Mouse (Mus musculus): ENCODE measurements around the gene Ak4. TPM values are rescaled to one million over a fixed set of nuclear protein-coding genes. Genes with fewer than 3 reads are reported as not detected.

Gene Ak4
- polyA plus RNA-seq, 2 experiments = 5.8 to 17.9 TPM

- no peak overlapping the region for H3K27ac ChIP-seq (replicated peaks; ENCODE audit: low read depth, low read length)
- DNase-seq (ENCODE audit: low spot score) = no peak
- 67% methylated on average over 2 of the region's 2 CpGs for WGBS
Observed at GRCm38 (mm10) chr4:101505966-101506365, 86.9 kb downstream of the Ak4 start.

DNA sequence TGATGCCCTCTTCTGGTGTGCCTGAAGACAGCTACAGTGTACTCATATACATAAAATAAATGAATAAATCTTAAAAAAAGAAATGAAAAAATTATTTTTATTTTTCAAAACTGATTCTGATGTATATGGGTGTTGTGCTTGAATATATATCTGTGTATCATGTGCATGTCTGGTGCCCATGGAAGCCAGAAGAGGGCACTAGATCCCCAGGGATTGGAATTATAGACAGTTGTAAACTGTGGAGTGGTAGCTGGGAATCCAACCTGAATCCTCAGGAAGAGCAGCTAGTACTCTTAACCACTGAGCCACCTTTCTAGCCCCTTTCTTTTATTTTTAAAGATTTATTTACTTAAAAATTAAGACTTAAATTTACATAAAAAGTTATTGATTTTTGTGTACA, 87.3 kb downstream of the Ak4 start:
- ATAC-seq (ENCODE audit: low FRiP score, low read depth) = no peak

More at GRCm38 (mm10) chr4:101505966-101506365, 86.9 kb downstream of the Ak4 start:
- no peak for ATAC-seq (ENCODE audit: low FRiP score, low read depth)
- no peaks in the 10 kb centered on the region for H3K9me3 ChIP-seq (ENCODE audit: control insufficient read depth, low read length)
- TF ChIP-seq POLR2A (IDR thresholded peaks at IDR 0.05; ENCODE audit: borderline replicate concordance, extremely low read depth, insufficient read depth, insufficient read length) = no peak
- no peaks in the 10 kb centered on the region for H3K36me3 ChIP-seq (ENCODE audit: control insufficient read depth, insufficient read depth, low read length)
- H3K4me2 ChIP-seq (replicated peaks; ENCODE audit: low read depth, low read length, severe bottlenecking) = no peak overlapping the region
- H3K4me1 ChIP-seq (ENCODE audit: control insufficient read depth, insufficient read depth, low read length) = peaks cover 12% of the 10 kb centered on the region
- H3K27me3 ChIP-seq (ENCODE audit: control insufficient read depth, insufficient read depth, low read length) = peaks cover 11% of the 10 kb centered on the region; the same call in 1 of the 2 replicates
- no peak overlapping the region for H3K4me3 ChIP-seq (replicated peaks; ENCODE audit: low read length)
- H3K9ac ChIP-seq (ENCODE audit: low read depth, low read length, severe bottlenecking) = no peak overlapping the region

DNA sequence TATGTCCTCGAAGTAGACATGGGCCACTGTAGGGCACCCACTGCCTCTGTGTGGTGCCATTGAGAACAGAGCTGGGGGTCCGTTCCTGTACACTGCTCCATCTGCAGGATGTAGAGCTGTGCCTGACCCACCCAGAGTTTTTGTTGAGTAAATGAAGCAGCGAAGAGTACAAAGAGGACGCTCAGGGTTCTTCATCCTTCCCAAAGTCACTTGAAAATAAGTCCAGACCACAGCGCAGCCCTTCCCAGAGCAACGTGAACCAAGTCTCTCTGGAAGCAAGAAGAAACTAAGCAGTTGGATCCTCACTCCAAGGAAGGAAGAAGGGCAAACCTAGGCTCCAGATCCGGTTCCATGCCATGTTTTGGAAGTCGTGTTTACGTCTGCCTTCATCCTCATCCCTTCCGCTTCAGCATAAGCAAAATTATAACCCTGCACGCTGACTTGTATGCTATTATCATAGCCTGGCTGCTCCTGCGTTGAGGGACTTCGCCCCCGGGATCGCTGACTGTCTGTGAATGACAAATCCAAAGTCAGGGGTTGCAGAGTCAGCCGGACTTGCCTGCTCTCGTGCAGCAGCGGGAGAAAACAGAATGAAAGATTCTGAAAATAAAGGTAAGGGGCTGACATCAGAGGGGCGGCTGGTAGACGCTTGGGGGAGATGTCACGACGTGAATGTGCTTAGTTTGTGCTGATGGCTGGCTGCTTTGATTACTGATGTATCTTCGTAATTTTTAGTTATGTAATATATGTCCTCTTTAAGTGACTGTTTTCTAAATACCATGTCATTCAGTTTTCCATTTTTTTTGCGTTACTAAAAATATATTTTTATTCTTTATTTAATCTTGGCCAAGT, 88.7 kb downstream of the Ak4 start:
- no peaks in the 10 kb centered on the region for H3K9me3 ChIP-seq (ENCODE audit: control insufficient read depth, low read length)
- H3K27me3 ChIP-seq (ENCODE audit: control insufficient read depth, insufficient read depth, low read length) = peaks cover 11% of the 10 kb centered on the region; the same call in 1 of the 2 replicates
- no peak overlapping the region for H3K27ac ChIP-seq (replicated peaks; ENCODE audit: low read depth, low read length)
- peaks cover 12% of the 10 kb centered on the region for H3K4me1 ChIP-seq (ENCODE audit: control insufficient read depth, insufficient read depth, low read length)
- WGBS = 9% methylated on average over 24 of the region's 24 CpGs
- no peaks in the 10 kb centered on the region for H3K36me3 ChIP-seq (ENCODE audit: control insufficient read depth, insufficient read depth, low read length)
- ATAC-seq (ENCODE audit: low FRiP score, low read depth) (no peak), DNase-seq (ENCODE audit: low spot score) (peak; percentile 63)
- TF ChIP-seq POLR2A (IDR thresholded peaks at IDR 0.05; ENCODE audit: borderline replicate concordance, extremely low read depth, insufficient read depth, insufficient read length) = no peak
- H3K9ac ChIP-seq (ENCODE audit: low read depth, low read length, severe bottlenecking) = no peak overlapping the region
- peak overlapping the region; percentile 45 for H3K4me2 ChIP-seq (replicated peaks; ENCODE audit: low read depth, low read length, severe bottlenecking)
- H3K4me3 ChIP-seq (replicated peaks; ENCODE audit: low read length) = peak overlapping the region; percentile 30

More for the DNA sequence above, 87.3 kb downstream of the Ak4 start:
- H3K36me3 ChIP-seq (ENCODE audit: control insufficient read depth, insufficient read depth, low read length) = no peaks in the 10 kb centered on the region
- H3K4me1 ChIP-seq (ENCODE audit: control insufficient read depth, insufficient read depth, low read length) = peaks cover 12% of the 10 kb centered on the region
- DNase-seq (ENCODE audit: low spot score) = no peak
- no peak for TF ChIP-seq POLR2A (IDR thresholded peaks at IDR 0.05; ENCODE audit: borderline replicate concordance, extremely low read depth, insufficient read depth, insufficient read length)
- no peak overlapping the region for H3K4me3 ChIP-seq (replicated peaks; ENCODE audit: low read length)
- no peak overlapping the region for H3K9ac ChIP-seq (ENCODE audit: low read depth, low read length, severe bottlenecking)
- peaks cover 11% of the 10 kb centered on the region; the same call in 1 of the 2 replicates for H3K27me3 ChIP-seq (ENCODE audit: control insufficient read depth, insufficient read depth, low read length)
- H3K9me3 ChIP-seq (ENCODE audit: control insufficient read depth, low read length) = no peaks in the 10 kb centered on the region
- H3K27ac ChIP-seq (replicated peaks; ENCODE audit: low read depth, low read length) = no peak overlapping the region
- H3K4me2 ChIP-seq (replicated peaks; ENCODE audit: low read depth, low read length, severe bottlenecking) = no peak overlapping the region

DNA sequence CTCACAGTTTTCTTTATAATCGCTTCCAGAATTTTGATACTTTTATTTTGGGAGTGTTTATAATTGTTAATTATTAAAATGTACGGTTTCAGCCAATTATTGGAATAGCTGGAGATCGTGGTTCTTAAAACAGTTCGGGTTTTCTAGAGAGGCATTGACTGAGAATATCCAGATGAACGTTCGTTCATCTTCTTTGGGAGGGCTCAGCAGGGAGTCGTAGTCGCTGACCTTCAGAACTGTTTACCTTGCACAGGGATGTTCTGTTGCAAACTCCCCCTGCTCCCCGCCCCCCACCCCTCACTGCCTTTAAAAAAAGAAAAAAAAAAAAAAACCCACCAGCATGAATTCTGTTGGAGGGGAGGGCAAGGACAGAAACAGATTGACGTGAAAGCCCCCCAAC, 89.4 kb downstream of the Ak4 start:
- DNase-seq (ENCODE audit: low spot score) (no peak), ATAC-seq (ENCODE audit: low FRiP score, low read depth) (no peak)
- 3% methylated on average over 10 of the region's 10 CpGs for WGBS

GRCm38 (mm10) chr4:101508851-101509577, 89.9 kb downstream of the Ak4 start:
- ATAC-seq (ENCODE audit: low FRiP score, low read depth) = peak; percentile 47; the same call in 1 of the 2 replicates

More for the DNA sequence above, 89.4 kb downstream of the Ak4 start:
- H3K27me3 ChIP-seq (ENCODE audit: control insufficient read depth, insufficient read depth, low read length) = peaks cover 11% of the 10 kb centered on the region; the same call in 1 of the 2 replicates
- H3K4me3 ChIP-seq (replicated peaks; ENCODE audit: low read length) = peak overlapping the region; percentile 36
- peaks cover 12% of the 10 kb centered on the region for H3K4me1 ChIP-seq (ENCODE audit: control insufficient read depth, insufficient read depth, low read length)
- H3K9ac ChIP-seq (ENCODE audit: low read depth, low read length, severe bottlenecking) = peak overlapping the region; percentile 41; the same call in 1 of the 2 replicates
- H3K36me3 ChIP-seq (ENCODE audit: control insufficient read depth, insufficient read depth, low read length) = no peaks in the 10 kb centered on the region
- peak overlapping the region; percentile 78 for H3K4me2 ChIP-seq (replicated peaks; ENCODE audit: low read depth, low read length, severe bottlenecking)
- TF ChIP-seq POLR2A (IDR thresholded peaks at IDR 0.05; ENCODE audit: borderline replicate concordance, extremely low read depth, insufficient read depth, insufficient read length) = no peak
- H3K9me3 ChIP-seq (ENCODE audit: control insufficient read depth, low read length) = no peaks in the 10 kb centered on the region
- no peak overlapping the region for H3K27ac ChIP-seq (replicated peaks; ENCODE audit: low read depth, low read length)

More at GRCm38 (mm10) chr4:101508851-101509577, 89.9 kb downstream of the Ak4 start:
- Histone ChIP-seq H3K27me3 (ENCODE audit: control insufficient read depth, insufficient read depth, low read length) (peaks cover 11% of the 10 kb centered on the region; the same call in 1 of the 2 replicates), H3K4me3 (replicated peaks; ENCODE audit: low read length) (peak overlapping the region; percentile 36), H3K36me3 (ENCODE audit: control insufficient read depth, insufficient read depth, low read length) (no peaks in the 10 kb centered on the region), H3K4me1 (ENCODE audit: control insufficient read depth, insufficient read depth, low read length) (peaks cover 12% of the 10 kb centered on the region), H3K4me2 (replicated peaks; ENCODE audit: low read depth, low read length, severe bottlenecking) (peak overlapping the region; percentile 78), H3K27ac (replicated peaks; ENCODE audit: low read depth, low read length) (no peak overlapping the region), H3K9me3 (ENCODE audit: control insufficient read depth, low read length) (no peaks in the 10 kb centered on the region), H3K9ac (ENCODE audit: low read depth, low read length, severe bottlenecking) (peak overlapping the region; percentile 41; the same call in 1 of the 2 replicates)
- under 1% methylated on average over 28 of the region's 30 CpGs for WGBS
- no peak for DNase-seq (ENCODE audit: low spot score)
- TF ChIP-seq POLR2A (IDR thresholded peaks at IDR 0.05; ENCODE audit: borderline replicate concordance, extremely low read depth, insufficient read depth, insufficient read length) = no peak

Data from limb, embryonic 14.5 days (tissue).